Mouse (Mus musculus): Measurements from ENCODE around the gene Gm11562. TPM values are rescaled to one million over a fixed set of nuclear protein-coding genes. Genes with fewer than 3 reads are reported as not detected.

The Gm11562 gene
- polyA plus RNA-seq (2021; fragmentation: Nextera tagmentation), result not detected in 2 replicates
- long read RNA-seq, experiment 1, result 0 reads
- long read RNA-seq, experiment 2, result 0 reads

GRCm38 (mm10) chr11:99620335-99620734, at the start of gene Gm11562:
TSS of gene Gm11562 (minus strand) at chr11:99620435.

GRCm38 (mm10) chr11:99665860-99666259, 45.6 kb upstream of the Gm11562 start, which contains the start of gene Krtap4-6:
TSS of gene Krtap4-6 (minus strand) at chr11:99665960.

GRCm38 (mm10) chr11:99658467-99659010, 38.3 kb upstream of the Gm11562 start, which contains the start of gene Gm11563:
TSS of gene Gm11563 (minus strand) at chr11:99658960.

GRCm38 (mm10) chr11:99650136-99650535, 29.9 kb upstream of the Gm11562 start, which contains the start of gene Gm11555:
TSS of gene Gm11555 (minus strand) at chr11:99650236.

GRCm38 (mm10) chr11:99643635-99644139, 23.5 kb upstream of the Gm11562 start, which contains the start of gene Krtap4-7:
TSS of gene Krtap4-7 (minus strand) at chr11:99644089.

GRCm38 (mm10) chr11:99634653-99635134, 14.5 kb upstream of the Gm11562 start, which contains the start of gene Krtap4-2:
TSS of gene Krtap4-2 (minus strand) at chr11:99635084.

GRCm38 (mm10) chr11:99628138-99628537, 7.9 kb upstream of the Gm11562 start, which contains the start of gene Krtap4-1:
TSS of gene Krtap4-1 (minus strand) at chr11:99628238.

GRCm38 (mm10) chr11:99614796-99615363, 5.4 kb downstream of the Gm11562 start, which contains the start of gene Krtap2-4:
TSS of gene Krtap2-4 (minus strand) at chr11:99614846.

GRCm38 (mm10) chr11:99610089-99610488, 10.1 kb downstream of the Gm11562 start, which contains the start of gene Gm11937:
TSS of gene Gm11937 (minus strand) at chr11:99610189.

GRCm38 (mm10) chr11:99603208-99603607, 17.0 kb downstream of the Gm11562 start, which contains the start of gene Gm11938:
TSS of gene Gm11938 (minus strand) at chr11:99603308.

GRCm38 (mm10) chr11:99597742-99598141, 22.5 kb downstream of the Gm11562 start, which contains the start of gene Krtap9-3:
TSS of gene Krtap9-3 (minus strand) at chr11:99598105.

GRCm38 (mm10) chr11:99590981-99591380, 29.3 kb downstream of the Gm11562 start, which contains the start of gene Krtap1-3:
TSS of gene Krtap1-3 (minus strand) at chr11:99591339.

GRCm38 (mm10) chr11:99583245-99583704, 37.0 kb downstream of the Gm11562 start, which contains the start of gene Krtap1-4:
TSS of gene Krtap1-4 (minus strand) at chr11:99583654.

GRCm38 (mm10) chr11:99580636-99581035, 39.6 kb downstream of the Gm11562 start, which contains the start of gene Krtap1-5:
TSS of gene Krtap1-5 (minus strand) at chr11:99581016.

Other genes starting within 250 kb of the Gm11562 start
- gene Krt28, start 245.5 kb downstream of the Gm11562 start, polyA plus RNA-seq (2021; fragmentation: Nextera tagmentation), result 0.16 and 0.35 TPM in 2 replicates
- 42.1 and 46.5 TPM in 2 replicates for gene Krt10, start 231.1 kb downstream of the Gm11562 start, polyA plus RNA-seq (2021; fragmentation: Nextera tagmentation)
- 5.2 and 6.6 TPM in 2 replicates for gene Krt12, start 198.2 kb downstream of the Gm11562 start, polyA plus RNA-seq (2021; fragmentation: Nextera tagmentation)
- not detected in 2 replicates for gene Krt20, start 182.3 kb downstream of the Gm11562 start, polyA plus RNA-seq (2021; fragmentation: Nextera tagmentation)
- gene Krt23, start 127.3 kb downstream of the Gm11562 start, polyA plus RNA-seq (2021; fragmentation: Nextera tagmentation), result 0.97 TPM in 1 of 2 replicates, not detected in the other
- not detected in 2 replicates for gene Krt39, start 99.1 kb downstream of the Gm11562 start, polyA plus RNA-seq (2021; fragmentation: Nextera tagmentation)
- not detected in 2 replicates for gene Krt40, start 77.3 kb downstream of the Gm11562 start, polyA plus RNA-seq (2021; fragmentation: Nextera tagmentation)
- not detected in 2 replicates for gene Krtap3-3, start 69.6 kb downstream of the Gm11562 start, polyA plus RNA-seq (2021; fragmentation: Nextera tagmentation)
- gene Krtap3-2, start 63.6 kb downstream of the Gm11562 start, polyA plus RNA-seq (2021; fragmentation: Nextera tagmentation), result not detected in 2 replicates
- gene Gm11939, start 61.0 kb downstream of the Gm11562 start, polyA plus RNA-seq (2021; fragmentation: Nextera tagmentation), result not detected in 2 replicates
- not detected in 2 replicates for gene Krtap3-1, start 53.8 kb downstream of the Gm11562 start, polyA plus RNA-seq (2021; fragmentation: Nextera tagmentation)
- gene Krtap1-5, start 39.4 kb downstream of the Gm11562 start, polyA plus RNA-seq (2021; fragmentation: Nextera tagmentation), result not detected in 2 replicates
- not detected in 2 replicates for gene Krtap1-4, start 36.8 kb downstream of the Gm11562 start, polyA plus RNA-seq (2021; fragmentation: Nextera tagmentation)
- gene Krtap1-3, start 29.1 kb downstream of the Gm11562 start, polyA plus RNA-seq (2021; fragmentation: Nextera tagmentation), result not detected in 2 replicates
- gene Krtap9-3, start 22.3 kb downstream of the Gm11562 start, polyA plus RNA-seq (2021; fragmentation: Nextera tagmentation), result not detected in 2 replicates
- not detected in 2 replicates for gene Gm11938, start 17.1 kb downstream of the Gm11562 start, polyA plus RNA-seq (2021; fragmentation: Nextera tagmentation)
- not detected in 2 replicates for gene Gm11937, start 10.2 kb downstream of the Gm11562 start, polyA plus RNA-seq (2021; fragmentation: Nextera tagmentation)
- not detected in 2 replicates for gene Krtap2-4, start 5.6 kb downstream of the Gm11562 start, polyA plus RNA-seq (2021; fragmentation: Nextera tagmentation)
- gene Krtap4-1, start 7.8 kb upstream of the Gm11562 start, polyA plus RNA-seq (2021; fragmentation: Nextera tagmentation), result not detected in 2 replicates
- not detected in 2 replicates for gene Krtap4-2, start 14.6 kb upstream of the Gm11562 start, polyA plus RNA-seq (2021; fragmentation: Nextera tagmentation)
- not detected in 2 replicates for gene Krtap4-7, start 23.7 kb upstream of the Gm11562 start, polyA plus RNA-seq (2021; fragmentation: Nextera tagmentation)
- not detected in 2 replicates for gene Gm11555, start 29.8 kb upstream of the Gm11562 start, polyA plus RNA-seq (2021; fragmentation: Nextera tagmentation)
- not detected in 2 replicates for gene Gm11563, start 38.5 kb upstream of the Gm11562 start, polyA plus RNA-seq (2021; fragmentation: Nextera tagmentation)
- gene Krtap4-6, start 45.5 kb upstream of the Gm11562 start, polyA plus RNA-seq (2021; fragmentation: Nextera tagmentation), result not detected in 2 replicates
- not detected in 2 replicates for gene Gm14190, start 70.3 kb upstream of the Gm11562 start, polyA plus RNA-seq (2021; fragmentation: Nextera tagmentation)
- not detected in 2 replicates for gene Gm14180, start 113.9 kb upstream of the Gm11562 start, polyA plus RNA-seq (2021; fragmentation: Nextera tagmentation)
- not detected in 2 replicates for gene Gm11595, start 152.5 kb upstream of the Gm11562 start, polyA plus RNA-seq (2021; fragmentation: Nextera tagmentation)
- gene Krtap4-8, start 160.3 kb upstream of the Gm11562 start, polyA plus RNA-seq (2021; fragmentation: Nextera tagmentation), result not detected in 2 replicates
- gene Krtap4-9, start 164.8 kb upstream of the Gm11562 start, polyA plus RNA-seq (2021; fragmentation: Nextera tagmentation), result not detected in 2 replicates
- gene Gm11596, start 173.0 kb upstream of the Gm11562 start, polyA plus RNA-seq (2021; fragmentation: Nextera tagmentation), result not detected in 2 replicates
- gene Gm11569, start 178.5 kb upstream of the Gm11562 start, polyA plus RNA-seq (2021; fragmentation: Nextera tagmentation), result not detected in 2 replicates
- gene Gm11554, start 184.0 kb upstream of the Gm11562 start, polyA plus RNA-seq (2021; fragmentation: Nextera tagmentation), result not detected in 2 replicates
- not detected in 2 replicates for gene Krtap4-13, start 189.5 kb upstream of the Gm11562 start, polyA plus RNA-seq (2021; fragmentation: Nextera tagmentation)
- gene Gm11564, start 195.2 kb upstream of the Gm11562 start, polyA plus RNA-seq (2021; fragmentation: Nextera tagmentation), result not detected in 2 replicates
- not detected in 2 replicates for gene 2300003K06Rik, start 217.6 kb upstream of the Gm11562 start, polyA plus RNA-seq (2021; fragmentation: Nextera tagmentation)
- gene Krtap4-16, start 231.2 kb upstream of the Gm11562 start, polyA plus RNA-seq (2021; fragmentation: Nextera tagmentation), result not detected in 2 replicates
- not detected in 2 replicates for gene Gm11568, start 237.5 kb upstream of the Gm11562 start, polyA plus RNA-seq (2021; fragmentation: Nextera tagmentation)
- not detected in 2 replicates for gene Gm11559, start 244.0 kb upstream of the Gm11562 start, polyA plus RNA-seq (2021; fragmentation: Nextera tagmentation)

Measured in layer of hippocampus, adult 6 months (tissue).